Mouse (Mus musculus) liver, adult 2 months (tissue): ENCODE measurements at regions not wholly inside any gene's neighbourhood (a gene's known extent, or its start where the extent isn't known, plus 50 kb on each side); places are given as distances from the start of the nearest gene placed in this dataset.

Source experiments
- DNase-seq: peaks from one replicate; pipeline ENCODE4 v3.0.0-alpha.2; 2011; ENCODE audit warnings: low read depth, low spot score; ENCODE audit errors: extremely low read depth
- H3K27ac ChIP-seq: fragments of 200-500 bp; replicated peaks from 2 replicates; pipeline ENCODE4 v1.5.1; 2012; ENCODE audit warnings: low read depth, mild to moderate bottlenecking, control low read depth, inconsistent platforms, low read length; ENCODE audit not compliant: insufficient read depth
- H3K27me3 ChIP-seq: fragments of 200-500 bp; 2 replicates; pipeline ENCODE4 v1.6.1; 2012; ENCODE audit warnings: mild to moderate bottlenecking, moderate library complexity, low read length, inconsistent platforms; ENCODE audit not compliant: control insufficient read depth, insufficient read depth
- H3K36me3 ChIP-seq: fragments of 200-500 bp; 2 replicates; pipeline ENCODE4 v1.6.1; 2012; ENCODE audit warnings: low read length, inconsistent platforms; ENCODE audit not compliant: control insufficient read depth, insufficient read depth
- H3K4me1 ChIP-seq: fragments of 200-500 bp; 2 replicates; pipeline ENCODE4 v1.6.1; 2011; ENCODE audit warnings: low read length; ENCODE audit not compliant: control insufficient read depth, insufficient read depth
- H3K4me3 ChIP-seq: fragments of 200-500 bp; 2 replicates; pipeline ENCODE4 v1.5.1; 2011; ENCODE audit warnings: low read depth, mild to moderate bottlenecking, control low read depth, low read length, moderate library complexity; ENCODE audit not compliant: insufficient read depth
- H3K79me2 ChIP-seq: fragments of 200-500 bp; 2 replicates; pipeline ENCODE4 v1.6.1; 2012; ENCODE audit warnings: inconsistent platforms, mild to moderate bottlenecking, low read length, moderate library complexity; ENCODE audit not compliant: control insufficient read depth, insufficient read depth
- H3K9ac ChIP-seq: fragments of 200-500 bp; 2 replicates; pipeline ENCODE4 v1.6.1; 2012; ENCODE audit warnings: low read depth, mild to moderate bottlenecking, control low read depth, inconsistent platforms, low read length
- CTCF ChIP-seq: fragments of 200-500 bp; IDR thresholded peaks from 2 replicates; pipeline ENCODE4 v1.5.1; 2011; ENCODE audit warnings: low read depth, low read length, control low read depth
- POLR2A ChIP-seq: fragments of 200-500 bp; IDR thresholded peaks from 2 replicates; pipeline ENCODE4 v1.6.1; 2011; ENCODE audit warnings: low read length, control low read depth; ENCODE audit not compliant: insufficient read depth; ENCODE audit errors: extremely low read depth
- WGBS: fragments of 180-500 bp; shearing (Covaris S2); methylation state at CpG from one replicate; pipeline ENCODE4 v1.1.7; 2018; 5-methylcytosine and 5-hydroxymethylcytosine counted together

DNA sequence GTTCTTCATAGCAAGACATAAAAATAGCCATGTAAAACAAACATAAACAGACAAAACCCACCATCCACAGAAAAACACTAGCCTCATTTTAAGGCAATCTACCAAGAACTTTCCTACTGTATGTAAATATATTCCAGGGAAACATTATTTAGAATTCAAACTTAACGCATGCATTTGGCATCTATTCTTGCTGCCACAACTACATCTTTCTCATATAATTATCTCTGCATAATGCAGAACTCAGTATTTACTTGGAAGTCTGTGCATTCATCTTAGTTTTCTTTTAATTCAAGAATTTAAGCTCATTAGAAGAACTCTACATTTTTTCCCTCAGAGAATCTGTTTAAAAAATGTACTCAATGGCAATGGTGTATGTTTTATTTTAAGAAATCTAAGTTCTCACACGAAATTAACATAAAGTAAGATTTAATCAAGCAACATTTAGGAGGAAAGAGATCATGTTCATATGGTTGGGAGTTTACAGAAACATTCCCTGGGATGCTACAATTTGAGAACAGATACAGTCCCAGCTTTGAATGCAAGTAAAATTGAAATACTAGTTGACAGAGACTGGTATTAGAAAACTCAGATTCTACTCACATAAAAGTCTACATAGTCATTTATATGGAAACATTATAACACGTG is 1114.7 kb downstream of the Sorcs1 start:
- H3K79me2 ChIP-seq, result no peaks in the 10 kb centered on the region
- H3K4me1 ChIP-seq, result no peaks in the 10 kb centered on the region
- no peak for TF ChIP-seq CTCF
- TF ChIP-seq POLR2A, result no peak
- H3K27me3 ChIP-seq, result no peaks in the 10 kb centered on the region
- no peak overlapping the region for H3K4me3 ChIP-seq
- H3K27ac ChIP-seq, result no peak overlapping the region
- no peak for DNase-seq
- H3K9ac ChIP-seq, result no peak overlapping the region
- 43% methylated on average over 3 of the region's 3 CpGs for WGBS
- no peaks in the 10 kb centered on the region for H3K36me3 ChIP-seq

DNA sequence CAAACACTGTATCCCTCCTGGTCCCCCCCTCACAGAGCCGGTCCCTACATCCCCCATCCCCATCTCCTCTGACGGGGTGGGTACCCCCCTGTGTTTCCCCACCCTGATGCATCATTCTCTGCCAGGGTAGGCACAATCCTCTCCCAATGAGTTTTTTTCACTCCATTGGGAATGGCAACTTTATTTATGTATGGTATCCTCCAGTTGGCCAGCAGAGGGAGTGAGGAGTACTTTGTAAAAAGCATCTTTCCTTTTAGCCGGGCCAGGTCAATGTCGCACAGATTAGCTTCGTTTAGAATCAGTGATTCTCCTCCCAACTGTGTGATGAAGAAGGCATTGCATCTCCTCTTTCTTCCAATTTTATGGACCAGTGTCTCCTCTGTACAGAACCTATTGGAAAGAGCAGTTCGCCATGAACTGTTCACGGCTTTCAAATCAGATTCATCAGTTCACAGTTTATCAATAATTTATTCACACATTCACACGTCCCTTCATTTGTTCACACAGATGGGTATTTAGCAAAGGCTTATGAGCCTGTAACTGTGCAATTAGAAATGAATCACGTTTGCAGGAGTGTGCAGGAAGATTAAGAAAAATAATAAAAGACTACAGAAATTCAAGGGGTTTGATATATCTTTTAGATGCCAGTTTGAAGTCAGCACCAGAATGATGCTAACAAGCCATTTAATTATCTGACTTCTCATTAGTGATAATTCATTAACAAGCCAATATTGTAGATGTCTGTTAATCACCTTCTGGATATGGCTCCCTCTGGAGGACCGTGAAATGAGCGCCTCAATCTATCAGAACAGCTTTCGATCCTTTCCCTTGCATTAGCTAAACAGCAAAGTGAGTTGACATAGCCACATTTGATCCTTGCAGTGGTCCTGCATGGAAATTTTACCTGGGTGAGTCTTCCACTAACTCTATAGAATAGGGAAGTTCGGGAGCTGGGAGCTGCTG is 1138.7 kb downstream of the Sorcs1 start:
- Histone ChIP-seq H3K36me3 (no peaks in the 10 kb centered on the region), H3K79me2 (no peaks in the 10 kb centered on the region), H3K9ac (no peak overlapping the region), H3K27me3 (no peaks in the 10 kb centered on the region), H3K4me3 (no peak overlapping the region), H3K4me1 (no peaks in the 10 kb centered on the region), H3K27ac (no peak overlapping the region)
- 57% methylated on average over 13 of the region's 13 CpGs for WGBS
- TF ChIP-seq CTCF (no peak), POLR2A (no peak)
- peak; percentile 36 for DNase-seq
